Mouse (Mus musculus): ENCODE measurements around the gene Mphosph9. TPM values are rescaled to one million over a fixed set of nuclear protein-coding genes. Genes with fewer than 3 reads are reported as not detected.

Gene Mphosph9
- polyA plus RNA-seq, 1 experiment: 3.1 TPM

- peaks cover 7% of the 10 kb centered on the region for H3K4me1 ChIP-seq (ENCODE audit: control insufficient read depth, insufficient read depth, low read length)
- no peaks in the 10 kb centered on the region for H3K27me3 ChIP-seq (replicated peaks; ENCODE audit: control insufficient read depth, insufficient read depth, low read length)
- WGBS: under 1% methylated on average over 107 of the region's 132 CpGs
- no peaks in the 10 kb centered on the region for H3K36me3 ChIP-seq (ENCODE audit: control insufficient read depth, insufficient read depth, low read length)
- peak; percentile 56 for DNase-seq
- peak overlapping the region; percentile 84 for H3K4me3 ChIP-seq (ENCODE audit: insufficient read depth, low read depth, low read length)
- peak overlapping the region; percentile 67 for H3K27ac ChIP-seq (ENCODE audit: insufficient read depth, low read depth, low read length)
- TF ChIP-seq CTCF (conservative IDR thresholded peaks at IDR 0.05; ENCODE audit: insufficient read depth, insufficient read length, low read depth, low read length) (peak; percentile 30; the same call in 1 of the 2 replicates), POLR2A (IDR thresholded peaks at IDR 0.05; ENCODE audit: low read depth, low read length) (no peak)
Measured at GRCm38 (mm10) chr5:124353726-124354547, 26.2 kb upstream of the Mphosph9 start.

- Histone ChIP-seq H3K27ac (ENCODE audit: insufficient read depth, low read depth, low read length) (peak overlapping the region; percentile 56), H3K4me1 (ENCODE audit: control insufficient read depth, insufficient read depth, low read length) (peaks cover 7% of the 10 kb centered on the region), H3K4me3 (ENCODE audit: insufficient read depth, low read depth, low read length) (peak overlapping the region; percentile 84), H3K27me3 (replicated peaks; ENCODE audit: control insufficient read depth, insufficient read depth, low read length) (no peaks in the 10 kb centered on the region), H3K36me3 (ENCODE audit: control insufficient read depth, insufficient read depth, low read length) (peaks cover under 1% of the 10 kb centered on the region; the same call in 1 of the 2 replicates)
- no peak for DNase-seq
- 1% methylated on average over 32 of the region's 32 CpGs for WGBS
- TF ChIP-seq POLR2A (IDR thresholded peaks at IDR 0.05; ENCODE audit: low read depth, low read length) (no peak), CTCF (conservative IDR thresholded peaks at IDR 0.05; ENCODE audit: insufficient read depth, insufficient read length, low read depth, low read length) (no peak)
Measured at GRCm38 (mm10) chr5:124353011-124353725, 25.4 kb upstream of the Mphosph9 start.

GRCm38 (mm10) chr5:124352141-124352920 is 24.6 kb upstream of the Mphosph9 start:
- Histone ChIP-seq H3K36me3 (ENCODE audit: control insufficient read depth, insufficient read depth, low read length) (peaks cover 3% of the 10 kb centered on the region; the same call in 1 of the 2 replicates), H3K4me1 (ENCODE audit: control insufficient read depth, insufficient read depth, low read length) (peaks cover 7% of the 10 kb centered on the region), H3K27ac (ENCODE audit: insufficient read depth, low read depth, low read length) (peak overlapping the region; percentile 10), H3K4me3 (ENCODE audit: insufficient read depth, low read depth, low read length) (peak overlapping the region; percentile 84), H3K27me3 (replicated peaks; ENCODE audit: control insufficient read depth, insufficient read depth, low read length) (no peaks in the 10 kb centered on the region)
- peak; percentile 83 for DNase-seq
- WGBS: 6% methylated on average over 30 of the region's 30 CpGs
- TF ChIP-seq POLR2A (IDR thresholded peaks at IDR 0.05; ENCODE audit: low read depth, low read length): no peak

GRCm38 (mm10) chr5:124351604-124352003 is 23.8 kb upstream of the Mphosph9 start:
- Histone ChIP-seq H3K27ac (ENCODE audit: insufficient read depth, low read depth, low read length) (no peak overlapping the region; the same call in 1 of the 2 replicates), H3K36me3 (ENCODE audit: control insufficient read depth, insufficient read depth, low read length) (peaks cover 3% of the 10 kb centered on the region; the same call in 1 of the 2 replicates), H3K4me3 (ENCODE audit: insufficient read depth, low read depth, low read length) (no peak overlapping the region), H3K27me3 (replicated peaks; ENCODE audit: control insufficient read depth, insufficient read depth, low read length) (no peaks in the 10 kb centered on the region), H3K4me1 (ENCODE audit: control insufficient read depth, insufficient read depth, low read length) (peaks cover 7% of the 10 kb centered on the region)
- WGBS: 63% methylated on average over 3 of the region's 3 CpGs
- no peak for TF ChIP-seq CTCF (conservative IDR thresholded peaks at IDR 0.05; ENCODE audit: insufficient read depth, insufficient read length, low read depth, low read length)
- no peak for TF ChIP-seq POLR2A (IDR thresholded peaks at IDR 0.05; ENCODE audit: low read depth, low read length)
- no peak for DNase-seq

GRCm38 (mm10) chr5:124351111-124351560 is 23.4 kb upstream of the Mphosph9 start:
- Histone ChIP-seq H3K4me1 (ENCODE audit: control insufficient read depth, insufficient read depth, low read length) (peaks cover 7% of the 10 kb centered on the region), H3K36me3 (ENCODE audit: control insufficient read depth, insufficient read depth, low read length) (peaks cover 4% of the 10 kb centered on the region; the same call in 1 of the 2 replicates), H3K27me3 (replicated peaks; ENCODE audit: control insufficient read depth, insufficient read depth, low read length) (no peaks in the 10 kb centered on the region), H3K4me3 (ENCODE audit: insufficient read depth, low read depth, low read length) (no peak overlapping the region), H3K27ac (ENCODE audit: insufficient read depth, low read depth, low read length) (no peak overlapping the region)
- no peak for TF ChIP-seq CTCF (conservative IDR thresholded peaks at IDR 0.05; ENCODE audit: insufficient read depth, insufficient read length, low read depth, low read length)
- no peak for TF ChIP-seq POLR2A (IDR thresholded peaks at IDR 0.05; ENCODE audit: low read depth, low read length)
- 17% methylated on average over 7 of the region's 7 CpGs for WGBS
- DNase-seq: peak; percentile 57

- TF ChIP-seq POLR2A (IDR thresholded peaks at IDR 0.05; ENCODE audit: low read depth, low read length) (no peak), CTCF (conservative IDR thresholded peaks at IDR 0.05; ENCODE audit: insufficient read depth, insufficient read length, low read depth, low read length) (no peak)
- H3K27ac ChIP-seq (ENCODE audit: insufficient read depth, low read depth, low read length): no peak overlapping the region
- peaks cover 6% of the 10 kb centered on the region; the same call in 1 of the 2 replicates for H3K36me3 ChIP-seq (ENCODE audit: control insufficient read depth, insufficient read depth, low read length)
- no peak overlapping the region for H3K4me3 ChIP-seq (ENCODE audit: insufficient read depth, low read depth, low read length)
- DNase-seq: no peak
- H3K27me3 ChIP-seq (replicated peaks; ENCODE audit: control insufficient read depth, insufficient read depth, low read length): no peaks in the 10 kb centered on the region
- peaks cover 7% of the 10 kb centered on the region for H3K4me1 ChIP-seq (ENCODE audit: control insufficient read depth, insufficient read depth, low read length)
- 79% methylated on average over 2 of the region's 2 CpGs for WGBS
Measured at GRCm38 (mm10) chr5:124350350-124350749, 22.6 kb upstream of the Mphosph9 start.

All from kidney, adult 2 months (tissue).